Mouse (Mus musculus) intestine, embryonic 14.5 days (tissue): ENCODE measurements around the gene Gm7534. TPM values are rescaled to one million over a fixed set of nuclear protein-coding genes. Genes with fewer than 3 reads are reported as not detected.
A peak's percentile ranks its signal among the peaks of the same experiment; 100 is the strongest.

Experiments used
- ATAC-seq: fragments of 200-750 bp; cut with Nextera tagmentation; replicated peaks from 2 replicates; pipeline ENCODE4 v1.8.0; 2017; ENCODE audit warnings: low read depth, moderate number of reproducible peaks, moderate TSS enrichment, moderate library complexity; ENCODE audit not compliant: low FRiP score, low TSS enrichment
- DNase-seq: peaks from one replicate; pipeline ENCODE4 v3.0.0-alpha.2; 2018; ENCODE audit warnings: low spot score
- H3K27ac ChIP-seq: fragments of 300-500 bp; sonication (generic); 2 replicates; pipeline ENCODE4 v1.5.1; 2014; ENCODE audit warnings: low read depth, mild to moderate bottlenecking, control low read depth
- H3K27me3 ChIP-seq: fragments of 300-500 bp; sonication (generic); replicated peaks from 2 replicates; pipeline ENCODE4 v1.6.1; 2014; ENCODE audit warnings: low read length, control low read depth; ENCODE audit not compliant: control insufficient read depth, insufficient read depth
- H3K36me3 ChIP-seq: fragments of 300-500 bp; sonication (generic); 2 replicates; pipeline ENCODE4 v1.6.1; 2014; ENCODE audit warnings: low read length, control low read depth; ENCODE audit not compliant: control insufficient read depth, insufficient read depth
- H3K4me1 ChIP-seq: fragments of 300-500 bp; sonication (generic); replicated peaks from 2 replicates; pipeline ENCODE4 v1.6.1; 2014; ENCODE audit warnings: low read length, control low read depth, mixed read lengths; ENCODE audit not compliant: control insufficient read depth, insufficient read depth
- H3K4me2 ChIP-seq: fragments of 300-500 bp; sonication (generic); 2 replicates; pipeline ENCODE4 v1.6.1; 2014; ENCODE audit warnings: low read length
- H3K4me3 ChIP-seq: fragments of 300-500 bp; sonication (generic); 2 replicates; pipeline ENCODE4 v1.5.1; 2014; ENCODE audit warnings: low read depth, low read length, control low read depth, mixed read lengths
- H3K9ac ChIP-seq: fragments of 300-500 bp; sonication (generic); 2 replicates; pipeline ENCODE4 v1.6.1; 2014; ENCODE audit warnings: mild to moderate bottlenecking, low read length
- H3K9me3 ChIP-seq: fragments of 300-500 bp; sonication (generic); 2 replicates; pipeline ENCODE4 v1.6.1; 2016; ENCODE audit warnings: low read length, control low read depth; ENCODE audit not compliant: control insufficient read depth
- WGBS: fragments of 180-500 bp; shearing (Covaris S2); extraction: QIAGEN DNeasy Blood & Tissue Kit; methylation state at CpG from one replicate; pipeline ENCODE4 v1.1.7; 2014; 5-methylcytosine and 5-hydroxymethylcytosine counted together
- polyA plus RNA-seq: library from polyadenylated mRNA; unstranded; fragments of >200 nt; fragmentation: Nextera tagmentation; extraction: Ambion mirVana; gene quantifications from 2 replicates; pipeline ENCODE4 v1.2.1, GENCODE M21; 2014

Gene Gm7534
- polyA plus RNA-seq, 1 experiment from 2014 or later: not detected

DNA sequence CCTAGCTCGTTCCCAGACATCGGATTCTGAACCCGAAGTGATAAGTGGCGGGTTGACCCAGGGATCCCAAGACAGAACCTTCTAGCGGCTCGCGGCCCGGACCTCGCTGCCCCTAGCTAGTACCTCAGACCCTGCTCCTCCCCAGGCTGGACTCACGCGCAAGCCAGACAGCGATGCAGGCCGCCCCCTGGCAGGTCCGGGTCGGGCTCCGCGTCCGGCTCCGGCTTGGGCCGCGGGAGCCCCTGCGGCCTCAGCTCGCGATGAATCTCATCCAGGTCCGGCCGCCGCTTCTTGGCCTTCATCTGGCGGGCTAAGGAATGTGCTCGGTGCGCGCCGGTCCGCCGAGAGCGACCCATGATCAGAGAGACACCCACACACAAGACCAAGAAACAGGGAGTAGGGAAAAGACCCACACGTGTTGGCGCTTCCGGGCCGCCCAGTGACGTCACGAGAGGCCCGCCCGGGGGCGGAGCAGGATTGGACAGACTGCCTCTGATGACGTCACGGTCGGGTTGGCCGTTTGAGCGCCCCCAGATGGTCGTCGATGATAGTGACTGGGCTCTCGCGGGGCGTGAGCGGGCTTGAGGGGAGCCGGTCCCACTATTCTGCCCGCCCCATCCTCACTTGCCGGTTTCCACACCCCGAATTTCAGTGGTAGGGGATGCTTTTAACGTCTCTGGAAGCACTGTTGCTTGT is 42.5 kb upstream of the Gm7534 start, which contains the start of gene Zfp593:
Zfp593 (minus strand) TSS at position 445 of the 696 bp plus-strand sequence.
- under 1% methylated on average over 60 of the region's 60 CpGs for WGBS
- Histone ChIP-seq H3K27me3 (peaks cover 33% of the 10 kb centered on the region), H3K27ac (no peak within 1 kb of the TSS), H3K9me3 (no peaks in the 10 kb centered on the region), H3K9ac (peak within 1 kb of the TSS; percentile 84), H3K4me2 (peak within 1 kb of the TSS; percentile 90), H3K36me3 (0 out of 2 replicates have a peak, but pooled peaks cover 8% of the 10 kb centered on the region), H3K4me1 (peaks cover 8% of the 10 kb centered on the region), H3K4me3 (peak within 1 kb of the TSS; percentile 86)
- ATAC-seq (peak; percentile 86), DNase-seq (peak; percentile 99)

DNA sequence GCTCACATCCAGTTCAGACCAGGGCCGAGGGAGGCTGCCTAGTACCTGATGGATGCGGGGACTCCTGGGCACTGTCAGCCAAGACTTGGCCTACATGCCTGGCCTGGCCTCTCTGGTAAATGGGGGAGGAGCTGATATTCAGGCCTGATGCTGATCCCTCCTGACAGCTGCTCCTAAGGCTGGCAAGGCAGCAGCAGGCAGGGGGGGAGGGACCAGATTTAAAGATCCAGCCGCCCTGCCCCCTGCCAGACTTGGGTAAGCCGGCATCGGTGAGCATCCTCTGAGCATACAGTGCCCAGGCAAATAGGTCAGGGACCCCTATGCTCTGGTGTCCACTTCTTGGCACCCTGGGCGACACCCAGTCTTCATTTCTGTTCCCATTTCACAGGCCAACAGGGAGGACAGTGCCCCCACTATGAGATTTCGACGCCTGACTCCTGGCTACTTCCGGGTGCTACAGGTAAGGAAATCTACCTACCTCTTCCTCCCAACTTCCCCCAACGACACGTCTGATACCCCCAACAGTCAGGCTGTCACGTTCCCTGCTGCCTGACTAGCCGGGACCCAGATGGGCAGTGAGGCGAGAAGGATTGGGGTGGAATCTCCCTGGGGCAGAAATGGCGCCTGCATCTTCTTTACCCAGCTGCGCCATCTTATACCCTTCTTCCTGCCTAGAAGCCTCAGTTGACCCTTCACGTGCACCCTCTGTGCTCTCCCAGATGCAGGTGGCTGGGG is 40.9 kb upstream of the Gm7534 start, which contains the start of gene E130218I03Rik:
E130218I03Rik (plus strand) TSS at position 147 of the 735 bp plus-strand sequence.
- WGBS: 94% methylated on average over 17 of the region's 17 CpGs
- peaks cover 7% of the 10 kb centered on the region for H3K4me1 ChIP-seq
- DNase-seq: no peak
- peak within 1 kb of the TSS; percentile 86 for H3K4me3 ChIP-seq
- peak within 1 kb of the TSS; percentile 90 for H3K4me2 ChIP-seq
- no peak within 1 kb of the TSS for H3K27ac ChIP-seq
- H3K36me3 ChIP-seq: 0 out of 2 replicates have a peak, but pooled peaks cover 8% of the 10 kb centered on the region
- H3K27me3 ChIP-seq: peaks cover 29% of the 10 kb centered on the region
- H3K9ac ChIP-seq: peak within 1 kb of the TSS; percentile 84; the same call in 1 of the 2 replicates
- H3K9me3 ChIP-seq: no peaks in the 10 kb centered on the region
- ATAC-seq: no peak

DNA sequence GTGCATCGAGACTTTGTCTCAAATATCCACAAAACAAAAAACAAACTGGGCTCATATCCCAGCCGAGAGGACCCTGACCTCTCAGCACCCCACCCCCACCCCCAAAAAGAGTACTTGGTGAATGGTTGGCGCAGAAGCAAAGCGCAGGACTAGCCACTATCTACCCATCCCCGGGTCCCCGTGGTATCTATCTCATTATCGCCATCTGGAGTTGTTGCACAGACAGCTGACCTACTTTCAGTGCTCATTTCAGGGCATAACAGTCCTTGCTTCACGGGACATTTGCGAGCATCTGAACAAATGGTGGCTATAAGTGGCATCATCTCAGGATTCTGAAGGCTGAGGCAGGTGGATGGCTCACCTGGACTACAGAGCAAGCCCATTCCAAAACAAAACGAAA is 35.9 kb upstream of the Gm7534 start:
- peak overlapping the region; percentile 34; the same call in 1 of the 2 replicates for H3K4me3 ChIP-seq
- DNase-seq: no peak
- no peak overlapping the region for H3K9ac ChIP-seq
- ATAC-seq: peak; percentile 9; the same call in 1 of the 2 replicates
- peak overlapping the region; percentile 43 for H3K4me2 ChIP-seq
- H3K27me3 ChIP-seq: peaks cover 13% of the 10 kb centered on the region
- WGBS: 8% methylated on average over 10 of the region's 10 CpGs
- no peaks in the 10 kb centered on the region for H3K4me1 ChIP-seq
- no peak overlapping the region for H3K27ac ChIP-seq
- H3K36me3 ChIP-seq: 0 out of 2 replicates have a peak, but pooled peaks cover 7% of the 10 kb centered on the region
- H3K9me3 ChIP-seq: no peaks in the 10 kb centered on the region

DNA sequence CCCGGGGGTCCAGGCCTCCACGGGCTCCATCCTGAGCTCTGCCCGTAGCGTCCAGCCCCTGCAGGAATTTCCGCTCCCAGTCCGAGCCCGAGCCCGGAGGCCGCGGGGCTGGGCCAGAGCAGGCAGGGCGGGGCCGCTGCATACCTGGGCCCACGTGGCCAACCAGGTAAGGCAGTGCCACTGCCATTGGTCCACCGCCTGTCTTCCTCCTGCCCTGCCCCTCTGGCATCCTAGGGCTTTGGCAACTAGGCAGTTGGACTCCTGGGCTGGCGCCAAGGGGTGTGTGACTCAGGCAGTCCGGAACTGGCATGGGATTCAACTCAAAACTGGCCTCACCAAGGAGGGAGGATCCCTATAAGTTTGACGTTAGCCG is 35.5 kb upstream of the Gm7534 start, which contains the start of gene Cnksr1:
Cnksr1 (minus strand) TSS at position 121 of the 373 bp plus-strand sequence.
- no peaks in the 10 kb centered on the region for H3K4me1 ChIP-seq
- peak within 1 kb of the TSS; percentile 43 for H3K4me2 ChIP-seq
- peaks cover 13% of the 10 kb centered on the region for H3K27me3 ChIP-seq
- DNase-seq (no peak), ATAC-seq (peak; percentile 88)
- no peaks in the 10 kb centered on the region for H3K9me3 ChIP-seq
- H3K9ac ChIP-seq: peak within 1 kb of the TSS; percentile 25
- H3K4me3 ChIP-seq: peak within 1 kb of the TSS; percentile 34
- no peak within 1 kb of the TSS for H3K27ac ChIP-seq
- 2% methylated on average over 18 of the region's 18 CpGs for WGBS
- H3K36me3 ChIP-seq: 0 out of 2 replicates have a peak, but pooled peaks cover 5% of the 10 kb centered on the region

DNA sequence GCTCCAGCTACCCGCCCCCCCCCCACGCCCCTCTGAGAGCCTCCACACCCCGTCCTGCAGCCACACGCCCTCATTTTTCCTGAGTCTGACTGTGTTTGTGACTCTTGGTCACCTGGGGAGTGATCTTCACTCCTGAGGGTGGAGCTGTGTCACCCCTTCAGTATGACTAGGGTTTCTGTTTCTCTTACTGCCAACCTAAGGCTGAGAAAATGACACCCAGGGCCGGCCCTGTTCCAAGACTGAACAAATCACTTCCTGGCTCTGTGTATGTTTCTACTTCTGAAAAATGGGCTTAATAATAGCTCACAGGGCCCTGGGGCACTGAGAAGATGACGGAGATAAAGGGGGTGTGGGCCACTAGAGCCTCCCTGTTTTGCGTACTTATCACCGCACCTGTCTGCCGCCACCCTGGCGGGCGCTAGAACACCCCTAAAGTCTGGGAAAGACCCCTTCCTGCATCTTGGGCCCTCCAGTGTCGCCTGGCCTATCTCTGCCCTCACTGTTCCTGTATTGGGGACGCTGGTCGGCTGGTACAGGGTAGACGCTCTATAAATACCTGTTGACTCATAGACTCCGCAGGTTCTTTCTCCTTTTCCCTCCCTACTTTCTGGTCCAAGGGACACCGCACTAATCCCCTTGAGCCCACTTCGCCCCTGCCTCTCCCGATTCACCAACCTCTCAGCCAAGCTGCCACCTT is 34.9 kb upstream of the Gm7534 start:
- peak; percentile 66 for ATAC-seq
- Histone ChIP-seq H3K36me3 (no peaks in the 10 kb centered on the region), H3K4me1 (no peaks in the 10 kb centered on the region), H3K9me3 (no peaks in the 10 kb centered on the region), H3K27ac (no peak overlapping the region), H3K27me3 (peaks cover 13% of the 10 kb centered on the region), H3K9ac (peak overlapping the region; percentile 25), H3K4me2 (peak overlapping the region; percentile 43), H3K4me3 (peak overlapping the region; percentile 34)
- peak; percentile 78 for DNase-seq
- WGBS: 20% methylated on average over 19 of the region's 19 CpGs

DNA sequence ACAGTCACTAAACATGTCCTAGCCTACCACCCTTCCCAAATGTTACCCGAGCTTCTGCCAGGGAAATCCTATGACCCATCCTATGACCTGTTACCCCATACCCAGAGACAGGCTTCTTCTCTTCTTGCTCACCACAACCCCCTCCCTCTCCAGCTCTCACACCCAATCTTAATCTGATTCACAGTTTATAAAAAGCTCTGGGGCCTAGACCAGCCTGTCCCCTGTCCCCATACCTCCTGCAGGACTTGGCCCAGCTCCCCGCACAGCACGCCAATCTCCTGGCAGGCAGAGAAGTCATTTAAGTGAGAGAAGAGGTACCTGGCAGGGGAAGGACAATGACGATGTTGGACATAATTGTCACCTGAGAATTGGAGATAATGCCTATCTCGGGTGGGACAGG is 32.1 kb upstream of the Gm7534 start:
- no peak for DNase-seq
- Histone ChIP-seq H3K9me3 (no peaks in the 10 kb centered on the region), H3K9ac (no peak overlapping the region), H3K4me1 (no peaks in the 10 kb centered on the region), H3K36me3 (no peaks in the 10 kb centered on the region), H3K4me3 (no peak overlapping the region), H3K4me2 (no peak overlapping the region), H3K27ac (no peak overlapping the region), H3K27me3 (peaks cover 13% of the 10 kb centered on the region)
- 85% methylated on average over 5 of the region's 5 CpGs for WGBS
- ATAC-seq: no peak

DNA sequence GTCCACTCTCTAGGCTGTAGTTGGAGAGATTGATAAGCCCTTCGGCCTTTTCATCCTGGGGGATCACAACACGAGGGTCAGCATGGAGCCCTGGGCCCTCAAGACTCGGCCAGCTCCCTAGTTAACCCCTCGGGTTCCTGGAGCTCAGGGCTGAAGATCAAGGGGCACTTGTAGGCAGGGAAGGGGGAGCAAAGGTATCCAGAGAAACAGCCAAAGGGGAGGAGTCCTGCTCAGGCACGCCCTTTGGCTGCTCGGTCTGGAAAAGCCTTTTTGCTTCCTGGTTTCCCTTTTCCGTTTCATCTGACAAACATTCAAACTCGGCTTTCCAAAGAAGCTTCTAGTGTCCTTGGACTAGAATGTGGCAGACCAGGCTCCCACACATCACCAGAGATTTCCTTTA is 27.6 kb upstream of the Gm7534 start:
- ATAC-seq: no peak
- H3K27ac ChIP-seq: no peak overlapping the region
- no peaks in the 10 kb centered on the region for H3K36me3 ChIP-seq
- no peaks in the 10 kb centered on the region for H3K4me1 ChIP-seq
- WGBS: 32% methylated on average over 8 of the region's 8 CpGs
- H3K9me3 ChIP-seq: no peaks in the 10 kb centered on the region
- DNase-seq: no peak
- H3K27me3 ChIP-seq: no peaks in the 10 kb centered on the region
- no peak overlapping the region for H3K4me2 ChIP-seq
- H3K4me3 ChIP-seq: no peak overlapping the region
- no peak overlapping the region for H3K9ac ChIP-seq

DNA sequence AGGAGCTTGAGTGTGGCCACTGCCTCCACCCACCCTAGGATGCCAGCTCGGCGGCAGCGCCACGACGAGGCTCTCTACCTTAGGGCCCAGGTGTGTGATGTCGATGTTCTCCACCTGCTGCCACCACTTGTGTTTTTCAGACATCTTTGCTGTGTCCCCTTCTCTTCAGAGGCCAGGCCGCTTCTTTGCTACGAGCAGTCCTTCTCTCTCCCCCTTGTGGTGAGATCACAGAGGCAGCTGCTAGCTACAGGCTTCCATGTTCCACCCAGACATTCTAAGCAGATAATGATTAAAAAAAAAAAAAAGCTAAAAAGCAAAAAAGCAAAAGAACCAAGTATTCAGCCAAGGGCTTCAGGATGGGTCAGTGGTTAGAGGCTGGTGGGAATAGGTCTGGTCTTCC is 24.4 kb upstream of the Gm7534 start, which contains the start of gene Catsper4:
Catsper4 (minus strand) TSS at position 190 of the 400 bp plus-strand sequence.
- DNase-seq: no peak
- no peaks in the 10 kb centered on the region for H3K4me1 ChIP-seq
- H3K4me3 ChIP-seq: no peak within 1 kb of the TSS
- H3K4me2 ChIP-seq: no peak within 1 kb of the TSS
- 67% methylated on average over 8 of the region's 8 CpGs for WGBS
- no peak for ATAC-seq
- no peaks in the 10 kb centered on the region for H3K9me3 ChIP-seq
- H3K36me3 ChIP-seq: no peaks in the 10 kb centered on the region
- no peaks in the 10 kb centered on the region for H3K27me3 ChIP-seq
- no peak within 1 kb of the TSS for H3K27ac ChIP-seq
- H3K9ac ChIP-seq: no peak within 1 kb of the TSS
